Mouse (Mus musculus): ENCODE data around the gene Cacng4.

- TF ChIP-seq CTCF (IDR thresholded peaks at IDR 0.05; ENCODE audit: low read depth, low read length), result no peak
- TF ChIP-seq POLR2A (IDR thresholded peaks at IDR 0.05; ENCODE audit: borderline replicate concordance, low read depth, low read length), result no peak
Observed at GRCm38 (mm10) chr11:107714368-107714767, 80.0 kb downstream of the Cacng4 start.

Measured in bone marrow macrophage, adult 2 months (primary cell).